Mouse (Mus musculus): ENCODE results near the gene Nr4a1. TPM values are rescaled to one million over a fixed set of nuclear protein-coding genes. Genes with fewer than 3 reads are reported as not detected.

Gene Nr4a1
- polyA plus RNA-seq (2014; fragmentation: Illumina TruSeq; extraction: RNeasy Lipid Tissue Mini Kit (QIAGEN cat#74804); ENCODE audit: low read depth, low replicate concordance): 34.9 TPM

GRCm38 (mm10) chr15:101253886-101254795, at the start of gene Nr4a1:
TSS of gene Nr4a1 (plus strand) at chr15:101254269.

GRCm38 (mm10) chr15:101224006-101224906, 29.8 kb upstream of the Nr4a1 start, which contains the start of gene Grasp:
TSS of gene Grasp (plus strand) at chr15:101224188.

GRCm38 (mm10) chr15:101283911-101284750, 30.1 kb downstream of the Nr4a1 start, which contains the start of gene Atg101:
TSS of gene Atg101 (plus strand) at chr15:101284272.

GRCm38 (mm10) chr15:101293025-101293621, 39.1 kb downstream of the Nr4a1 start, which contains the start of gene 6030408B16Rik:
TSS of gene 6030408B16Rik (plus strand) at chr15:101293212.

Other genes with a start within 250 kb of the Nr4a1 start
- gene Gm47841, start 206.9 kb upstream of the Nr4a1 start, polyA plus RNA-seq (2014; fragmentation: Illumina TruSeq; extraction: RNeasy Lipid Tissue Mini Kit (QIAGEN cat#74804); ENCODE audit: low read depth, low replicate concordance): 0.72 TPM
- 3.7 TPM for gene Fignl2, start 175.7 kb upstream of the Nr4a1 start, polyA plus RNA-seq (2014; fragmentation: Illumina TruSeq; extraction: RNeasy Lipid Tissue Mini Kit (QIAGEN cat#74804); ENCODE audit: low read depth, low replicate concordance)
- gene Ankrd33, start 138.5 kb upstream of the Nr4a1 start, polyA plus RNA-seq (2014; fragmentation: Illumina TruSeq; extraction: RNeasy Lipid Tissue Mini Kit (QIAGEN cat#74804); ENCODE audit: low read depth, low replicate concordance): not detected
- 26.2 TPM for gene Acvrl1, start 125.7 kb upstream of the Nr4a1 start, polyA plus RNA-seq (2014; fragmentation: Illumina TruSeq; extraction: RNeasy Lipid Tissue Mini Kit (QIAGEN cat#74804); ENCODE audit: low read depth, low replicate concordance)
- 25.3 TPM for gene Acvr1b, start 80.2 kb upstream of the Nr4a1 start, polyA plus RNA-seq (2014; fragmentation: Illumina TruSeq; extraction: RNeasy Lipid Tissue Mini Kit (QIAGEN cat#74804); ENCODE audit: low read depth, low replicate concordance)
- gene Grasp, start 30.1 kb upstream of the Nr4a1 start, polyA plus RNA-seq (2014; fragmentation: Illumina TruSeq; extraction: RNeasy Lipid Tissue Mini Kit (QIAGEN cat#74804); ENCODE audit: low read depth, low replicate concordance): 4.1 TPM
- gene Atg101, start 30.0 kb downstream of the Nr4a1 start, polyA plus RNA-seq (2014; fragmentation: Illumina TruSeq; extraction: RNeasy Lipid Tissue Mini Kit (QIAGEN cat#74804); ENCODE audit: low read depth, low replicate concordance): 23.9 TPM
- 3.1 TPM for gene 6030408B16Rik, start 38.9 kb downstream of the Nr4a1 start, polyA plus RNA-seq (2014; fragmentation: Illumina TruSeq; extraction: RNeasy Lipid Tissue Mini Kit (QIAGEN cat#74804); ENCODE audit: low read depth, low replicate concordance)
- gene Krt80, start 115.9 kb downstream of the Nr4a1 start, polyA plus RNA-seq (2014; fragmentation: Illumina TruSeq; extraction: RNeasy Lipid Tissue Mini Kit (QIAGEN cat#74804); ENCODE audit: low read depth, low replicate concordance): 5.3 TPM
- gene Krt7, start 156.8 kb downstream of the Nr4a1 start, polyA plus RNA-seq (2014; fragmentation: Illumina TruSeq; extraction: RNeasy Lipid Tissue Mini Kit (QIAGEN cat#74804); ENCODE audit: low read depth, low replicate concordance): 24.7 TPM
- not detected for gene Krt87, start 184.5 kb downstream of the Nr4a1 start, polyA plus RNA-seq (2014; fragmentation: Illumina TruSeq; extraction: RNeasy Lipid Tissue Mini Kit (QIAGEN cat#74804); ENCODE audit: low read depth, low replicate concordance)
- gene Krt88, start 193.5 kb downstream of the Nr4a1 start, polyA plus RNA-seq (2014; fragmentation: Illumina TruSeq; extraction: RNeasy Lipid Tissue Mini Kit (QIAGEN cat#74804); ENCODE audit: low read depth, low replicate concordance): 3.5 TPM
- not detected for gene Krt81, start 209.5 kb downstream of the Nr4a1 start, polyA plus RNA-seq (2014; fragmentation: Illumina TruSeq; extraction: RNeasy Lipid Tissue Mini Kit (QIAGEN cat#74804); ENCODE audit: low read depth, low replicate concordance)
- not detected for gene Krt86, start 219.2 kb downstream of the Nr4a1 start, polyA plus RNA-seq (2014; fragmentation: Illumina TruSeq; extraction: RNeasy Lipid Tissue Mini Kit (QIAGEN cat#74804); ENCODE audit: low read depth, low replicate concordance)
- gene Krt83, start 237.2 kb downstream of the Nr4a1 start, polyA plus RNA-seq (2014; fragmentation: Illumina TruSeq; extraction: RNeasy Lipid Tissue Mini Kit (QIAGEN cat#74804); ENCODE audit: low read depth, low replicate concordance): not detected

Measured in adipose tissue, adult 10 weeks (tissue).